Mouse (Mus musculus) limb, embryonic 11.5 days (tissue): ENCODE results near the gene Zfp275. TPM values are rescaled to one million over a fixed set of nuclear protein-coding genes. Genes with fewer than 3 reads are reported as not detected.

ENCODE experiments used
- ATAC-seq: fragments of 200-750 bp; cut with Nextera tagmentation; 2 replicates; pipeline ENCODE4 v1.8.0; 2017; ENCODE audit warnings: low read depth; ENCODE audit not compliant: insufficient number of reproducible peaks, low FRiP score, low TSS enrichment
- DNase-seq: peaks from one replicate; pipeline ENCODE4 v3.0.0-alpha.2; 2015; ENCODE audit warnings: low spot score
- H3K27ac ChIP-seq: fragments of 300-500 bp; sonication (generic); replicated peaks from 2 replicates; pipeline ENCODE4 v1.5.1; 2014; ENCODE audit warnings: low read depth, mild to moderate bottlenecking, low read length
- H3K27me3 ChIP-seq: fragments of 300-500 bp; sonication (generic); 2 replicates; pipeline ENCODE4 v1.6.1; 2014; ENCODE audit warnings: mild to moderate bottlenecking, low read length, mixed read lengths; ENCODE audit not compliant: control insufficient read depth, insufficient read depth
- H3K36me3 ChIP-seq: fragments of 300-500 bp; sonication (generic); 2 replicates; pipeline ENCODE4 v1.6.1; 2014; ENCODE audit warnings: mild to moderate bottlenecking, low read length, moderate library complexity, mixed read lengths; ENCODE audit not compliant: control insufficient read depth, insufficient read depth
- H3K4me1 ChIP-seq: fragments of 300-500 bp; sonication (generic); 2 replicates; pipeline ENCODE4 v1.6.1; 2014; ENCODE audit warnings: low read length, mixed read lengths; ENCODE audit not compliant: control insufficient read depth, insufficient read depth
- H3K4me2 ChIP-seq: fragments of 300-500 bp; sonication (generic); 2 replicates; pipeline ENCODE4 v1.6.1; 2014; ENCODE audit warnings: low read depth, mild to moderate bottlenecking, moderate library complexity; ENCODE audit not compliant: severe bottlenecking
- H3K4me3 ChIP-seq: fragments of 300-500 bp; sonication (generic); 2 replicates; pipeline ENCODE4 v1.5.1; 2014; ENCODE audit warnings: low read depth, low read length
- H3K9ac ChIP-seq: fragments of 300-500 bp; sonication (generic); 2 replicates; pipeline ENCODE4 v1.6.1; 2014; ENCODE audit warnings: mild to moderate bottlenecking, low read length
- H3K9me3 ChIP-seq: fragments of 300-500 bp; sonication (generic); 2 replicates; pipeline ENCODE4 v1.6.1; 2016; ENCODE audit warnings: low read length; ENCODE audit not compliant: control insufficient read depth
- WGBS: fragments of 180-500 bp; shearing (Covaris S2); extraction: QIAGEN DNeasy Blood & Tissue Kit; methylation state at CpG from one replicate; pipeline ENCODE4 v1.1.7; 2014; 5-methylcytosine and 5-hydroxymethylcytosine counted together
- polyA plus RNA-seq: library from polyadenylated mRNA; unstranded; fragments of >200 nt; fragmentation: Nextera tagmentation; extraction: Ambion mirVana; gene quantifications from 2 replicates; pipeline ENCODE4 v1.2.1, GENCODE M21; 2014

Zfp275 gene
- polyA plus RNA-seq, 1 experiment from 2014 or later, result 21.6 TPM

GRCm38 (mm10) chrX:73342068-73342467, 353 bp upstream of the Zfp275 start:
- Histone ChIP-seq H3K4me1 (no peaks in the 10 kb centered on the region), H3K36me3 (no peaks in the 10 kb centered on the region), H3K4me3 (peak overlapping the region; percentile 61; the same call in 1 of the 2 replicates), H3K9me3 (no peaks in the 10 kb centered on the region), H3K4me2 (no peak overlapping the region), H3K9ac (no peak overlapping the region), H3K27me3 (0 out of 2 replicates have a peak, but pooled peaks cover 2% of the 10 kb centered on the region), H3K27ac (no peak overlapping the region)
- WGBS, result 32% methylated on average over 3 of the region's 3 CpGs
- DNase-seq, result no peak
- ATAC-seq, result 0 out of 2 replicates have a peak, but pooled peaks have one; percentile 9

- H3K27ac ChIP-seq, result no peak overlapping the region; the same call in 1 of the 2 replicates
- ATAC-seq (0 out of 2 replicates have a peak, but pooled peaks have one; percentile 54), DNase-seq (no peak)
- H3K4me2 ChIP-seq, result peak overlapping the region; percentile 48
- H3K4me3 ChIP-seq, result peak overlapping the region; percentile 61
- H3K36me3 ChIP-seq, result no peaks in the 10 kb centered on the region
- H3K27me3 ChIP-seq, result 0 out of 2 replicates have a peak, but pooled peaks cover 2% of the 10 kb centered on the region
- H3K9ac ChIP-seq, result peak overlapping the region; percentile 74
- WGBS, result 15% methylated on average over 15 of the region's 15 CpGs
- no peaks in the 10 kb centered on the region for H3K9me3 ChIP-seq
- no peaks in the 10 kb centered on the region for H3K4me1 ChIP-seq
Observed at GRCm38 (mm10) chrX:73342941-73343735, 717 bp downstream of the Zfp275 start.

- DNase-seq, result no peak
- Histone ChIP-seq H3K27ac (no peak overlapping the region), H3K4me3 (no peak overlapping the region; the same call in 1 of the 2 replicates), H3K36me3 (no peaks in the 10 kb centered on the region), H3K4me2 (no peak overlapping the region; the same call in 1 of the 2 replicates), H3K9me3 (no peaks in the 10 kb centered on the region), H3K4me1 (no peaks in the 10 kb centered on the region), H3K9ac (no peak overlapping the region), H3K27me3 (0 out of 2 replicates have a peak, but pooled peaks cover 2% of the 10 kb centered on the region)
- no peak for ATAC-seq
- 79% methylated on average over 1 of the region's 1 CpGs for WGBS
Observed at GRCm38 (mm10) chrX:73343802-73344201, 1.4 kb downstream of the Zfp275 start.

- no peak overlapping the region for H3K4me3 ChIP-seq
- no peak overlapping the region for H3K9ac ChIP-seq
- DNase-seq (no peak), ATAC-seq (no peak)
- no peak overlapping the region for H3K4me2 ChIP-seq
- no peaks in the 10 kb centered on the region for H3K4me1 ChIP-seq
- H3K27ac ChIP-seq, result no peak overlapping the region
- H3K36me3 ChIP-seq, result no peaks in the 10 kb centered on the region
- 0 out of 2 replicates have a peak, but pooled peaks cover 2% of the 10 kb centered on the region for H3K27me3 ChIP-seq
- 85% methylated on average over 1 of the region's 1 CpGs for WGBS
- H3K9me3 ChIP-seq, result no peaks in the 10 kb centered on the region
Observed at GRCm38 (mm10) chrX:73344346-73344745, 1.9 kb downstream of the Zfp275 start.

GRCm38 (mm10) chrX:73356163-73356562, 13.7 kb downstream of the Zfp275 start:
- DNase-seq (no peak), ATAC-seq (no peak)
- Histone ChIP-seq H3K4me3 (no peak overlapping the region), H3K9me3 (no peaks in the 10 kb centered on the region), H3K27me3 (no peaks in the 10 kb centered on the region), H3K36me3 (peaks cover 11% of the 10 kb centered on the region; the same call in 1 of the 2 replicates), H3K4me1 (no peaks in the 10 kb centered on the region), H3K9ac (no peak overlapping the region), H3K4me2 (no peak overlapping the region), H3K27ac (no peak overlapping the region)
- 85% methylated on average over 2 of the region's 2 CpGs for WGBS

GRCm38 (mm10) chrX:73356719-73357118, 14.3 kb downstream of the Zfp275 start:
- Histone ChIP-seq H3K36me3 (peaks cover 11% of the 10 kb centered on the region; the same call in 1 of the 2 replicates), H3K27ac (no peak overlapping the region), H3K9ac (no peak overlapping the region), H3K9me3 (no peaks in the 10 kb centered on the region), H3K4me1 (no peaks in the 10 kb centered on the region), H3K4me2 (no peak overlapping the region), H3K27me3 (no peaks in the 10 kb centered on the region), H3K4me3 (no peak overlapping the region)
- 73% methylated on average over 1 of the region's 1 CpGs for WGBS
- no peak for ATAC-seq
- DNase-seq, result no peak

- DNase-seq, result no peak
- Histone ChIP-seq H3K9ac (no peak overlapping the region), H3K27me3 (no peaks in the 10 kb centered on the region), H3K27ac (no peak overlapping the region), H3K4me3 (no peak overlapping the region), H3K36me3 (no peaks in the 10 kb centered on the region), H3K4me1 (no peaks in the 10 kb centered on the region), H3K9me3 (no peaks in the 10 kb centered on the region), H3K4me2 (no peak overlapping the region)
- no peak for ATAC-seq
Observed at GRCm38 (mm10) chrX:73363291-73363690, 20.9 kb downstream of the Zfp275 start.

- Histone ChIP-seq H3K36me3 (no peaks in the 10 kb centered on the region), H3K27me3 (no peaks in the 10 kb centered on the region), H3K9me3 (no peaks in the 10 kb centered on the region), H3K4me1 (no peaks in the 10 kb centered on the region), H3K4me3 (no peak overlapping the region), H3K9ac (no peak overlapping the region), H3K27ac (no peak overlapping the region), H3K4me2 (no peak overlapping the region)
- no peak for ATAC-seq
- 85% methylated on average over 6 of the region's 6 CpGs for WGBS
- DNase-seq, result no peak
Observed at GRCm38 (mm10) chrX:73384419-73384818, 42.0 kb downstream of the Zfp275 start.
